Mouse (Mus musculus) inflammation-experienced regulatory T-cells, adult 6 months (primary cell): ENCODE results near the gene Tkt. TPM values are rescaled to one million over a fixed set of nuclear protein-coding genes. Genes with fewer than 3 reads are reported as not detected.
"Not testable (repeated sequence)": the region's sequence is repeated elsewhere in the genome, so short reads cannot be mapped to it uniquely, and the experiment has no call there.

Experiments used
- ATAC-seq: one replicate; pipeline ENCODE4 v1.8.0; 2017
- polyA plus RNA-seq, 3 experiments: library from polyadenylated mRNA; unstranded; fragments of 100-300 nt; shearing (Covaris generic); gene quantifications; one replicate each; pipeline ENCODE4 v1.2.1; 2017

The Tkt gene
- polyA plus RNA-seq, result 100 to 1,000 TPM; 203 to 235 (median 209) TPM

GRCm38 (mm10) chr14:30548131-30548720 lies at the start of gene Tkt:
Gene Tkt, plus strand, starts transcription at chr14:30548359.
- ATAC-seq, result no peak

GRCm38 (mm10) chr14:30504990-30505389 lies 43.2 kb upstream of the Tkt start:
- no peak for ATAC-seq

GRCm38 (mm10) chr14:30510214-30510763 lies 37.9 kb upstream of the Tkt start:
- no peak for ATAC-seq

- ATAC-seq, result no peak
Measured at GRCm38 (mm10) chr14:30512896-30513295, 35.3 kb upstream of the Tkt start.

- no peak for ATAC-seq
Measured at GRCm38 (mm10) chr14:30515931-30516723, 32.0 kb upstream of the Tkt start.

GRCm38 (mm10) chr14:30519323-30519722 lies 28.8 kb upstream of the Tkt start:
- no peak for ATAC-seq

- no peak for ATAC-seq
Measured at GRCm38 (mm10) chr14:30523356-30523755, 24.8 kb upstream of the Tkt start.

- no peak for ATAC-seq
Measured at GRCm38 (mm10) chr14:30528392-30528791, 19.8 kb upstream of the Tkt start.

- no peak for ATAC-seq
Measured at GRCm38 (mm10) chr14:30528961-30529360, 19.2 kb upstream of the Tkt start.

- no peak for ATAC-seq
Measured at GRCm38 (mm10) chr14:30529454-30529853, 18.7 kb upstream of the Tkt start.

- no peak for ATAC-seq
Measured at GRCm38 (mm10) chr14:30530726-30531269, 17.4 kb upstream of the Tkt start.

- no peak for ATAC-seq
Measured at GRCm38 (mm10) chr14:30531431-30531830, 16.7 kb upstream of the Tkt start.

GRCm38 (mm10) chr14:30531896-30532295 lies 16.3 kb upstream of the Tkt start:
- no peak for ATAC-seq

- ATAC-seq, result no peak
Measured at GRCm38 (mm10) chr14:30533780-30534450, 14.2 kb upstream of the Tkt start.

GRCm38 (mm10) chr14:30541541-30541940 lies 6.6 kb upstream of the Tkt start:
- ATAC-seq, result no peak

- not testable (repeated sequence) for ATAC-seq
Measured at GRCm38 (mm10) chr14:30543331-30543730, 4.8 kb upstream of the Tkt start.

- ATAC-seq, result peak; percentile 87
Measured at GRCm38 (mm10) chr14:30548965-30549776, 1.0 kb downstream of the Tkt start.

- no peak for ATAC-seq
Measured at GRCm38 (mm10) chr14:30549777-30550149, 1.6 kb downstream of the Tkt start.

GRCm38 (mm10) chr14:30550232-30551070 lies 2.3 kb downstream of the Tkt start:
- no peak for ATAC-seq

GRCm38 (mm10) chr14:30551509-30551908 lies 3.4 kb downstream of the Tkt start:
- ATAC-seq, result no peak

GRCm38 (mm10) chr14:30551981-30552380 lies 3.8 kb downstream of the Tkt start:
- ATAC-seq, result no peak
